Mouse (Mus musculus): Measurements from ENCODE around the gene Psd4.

The Psd4 gene

GRCm38 (mm10) chr2:24440056-24440455 is 72.7 kb downstream of the Psd4 start:
- no peak for DNase-seq

- DNase-seq, result no peak
Measured at GRCm38 (mm10) chr2:24441899-24442298, 74.5 kb downstream of the Psd4 start.

GRCm38 (mm10) chr2:24442303-24442925 is 75.0 kb downstream of the Psd4 start:
- no peak for DNase-seq

- DNase-seq, result no peak
Measured at GRCm38 (mm10) chr2:24443256-24443790, 75.9 kb downstream of the Psd4 start.

GRCm38 (mm10) chr2:24449111-24449510 is 81.7 kb downstream of the Psd4 start:
- DNase-seq, result no peak

GRCm38 (mm10) chr2:24453206-24453605 is 85.8 kb downstream of the Psd4 start:
- DNase-seq, result no peak

GRCm38 (mm10) chr2:24454429-24455011 is 87.1 kb downstream of the Psd4 start:
- no peak for DNase-seq

GRCm38 (mm10) chr2:24455057-24455855 is 87.9 kb downstream of the Psd4 start:
- DNase-seq, result no peak

- DNase-seq, result no peak
Measured at GRCm38 (mm10) chr2:24456841-24457240, 89.5 kb downstream of the Psd4 start.

GRCm38 (mm10) chr2:24460112-24460807 is 92.9 kb downstream of the Psd4 start:
- no peak for DNase-seq

GRCm38 (mm10) chr2:24460808-24461127 is 93.4 kb downstream of the Psd4 start:
- DNase-seq, result no peak
